Mouse (Mus musculus): ENCODE measurements at regions not wholly inside any gene's neighbourhood (a gene's known extent, or its start where the extent isn't known, plus 50 kb on each side); places are given as distances from the start of the nearest gene placed in this dataset.
A peak's percentile ranks its signal among the peaks of the same experiment; 100 is the strongest.
"Not testable (repeated sequence)": the region's sequence is repeated elsewhere in the genome, so short reads cannot be mapped to it uniquely, and the experiment has no call there.

DNA sequence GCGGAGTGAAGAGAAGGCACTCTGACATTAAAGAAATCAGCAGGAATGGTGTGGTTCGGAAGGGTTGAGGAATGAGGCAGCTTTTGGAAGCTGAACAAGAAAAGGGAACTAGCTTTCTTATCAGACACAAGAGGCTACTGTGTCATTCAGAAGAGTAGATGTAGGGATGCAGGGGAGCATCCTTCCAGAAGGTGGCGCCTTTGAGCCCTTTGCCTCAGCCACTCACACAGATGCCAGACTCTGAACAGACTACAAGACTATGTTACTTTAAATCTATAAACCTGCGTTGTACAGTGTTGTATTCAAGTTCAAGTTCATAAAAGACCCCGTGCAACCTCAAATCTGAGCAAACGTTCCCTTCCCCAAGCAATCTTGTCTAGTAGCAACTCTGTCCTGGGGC, 128.9 kb downstream of the Kap start:
- DNase-seq: not testable (repeated sequence)

DNA sequence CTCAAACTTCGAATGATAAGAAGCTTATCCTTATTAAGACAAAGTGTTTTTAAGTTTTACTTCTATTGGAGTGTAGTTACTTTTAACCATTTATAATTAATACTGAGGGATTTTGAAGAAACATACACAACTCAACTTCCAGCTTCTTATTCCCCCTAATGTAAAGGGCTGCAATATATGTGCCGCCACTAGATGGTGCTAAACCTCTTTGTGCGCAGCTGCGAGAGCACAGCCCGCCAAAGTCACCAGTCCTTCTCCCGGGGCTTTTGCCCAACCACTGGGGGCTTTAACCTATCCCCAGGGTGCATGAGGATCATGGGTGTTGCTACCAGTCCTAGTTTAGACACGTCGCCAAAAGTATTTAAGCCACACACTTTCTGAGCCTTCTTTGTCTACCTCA, 146.8 kb downstream of the Kap start:
- DNase-seq: peak; percentile 3 to 51

GRCm38 (mm10) chr6:133701625-133702024, 151.9 kb downstream of the Kap start:
- peak; percentile 12 to 56 for DNase-seq
